Mouse (Mus musculus) lung, adult 2 months (tissue): Measurements from ENCODE around the gene Plekhg3. TPM values are rescaled to one million over a fixed set of nuclear protein-coding genes. Genes with fewer than 3 reads are reported as not detected.

Source experiments
- DNase-seq: peaks from one replicate; pipeline ENCODE4 v3.0.0; 2022
- H3K4me1 ChIP-seq: fragments of 200-500 bp; 2 replicates; pipeline ENCODE4 v1.6.1; 2011; ENCODE audit warnings: low read length; ENCODE audit not compliant: control insufficient read depth, insufficient read depth
- H3K4me3 ChIP-seq: fragments of 200-500 bp; replicated peaks from 2 replicates; pipeline ENCODE3; 2011; ENCODE audit warnings: low read depth, mild to moderate bottlenecking, control low read depth, low read length; ENCODE audit errors: extremely low read depth
- CTCF ChIP-seq: fragments of 200-500 bp; IDR thresholded peaks from 2 replicates; pipeline ENCODE4 v1.5.1; 2011; ENCODE audit warnings: mild to moderate bottlenecking, low read length, control low read depth; ENCODE audit not compliant: insufficient read depth
- POLR2A ChIP-seq: fragments of 200-500 bp; IDR thresholded peaks from 2 replicates; pipeline ENCODE4 v1.6.1; 2011; ENCODE audit warnings: low read depth, mild to moderate bottlenecking, control low read depth, low read length, borderline replicate concordance; ENCODE audit errors: extremely low read depth
- WGBS: fragments of 180-500 bp; shearing (Covaris S2); methylation state at CpG from one replicate; pipeline ENCODE4 v1.1.7; 2018; 5-methylcytosine and 5-hydroxymethylcytosine counted together
- polyA plus RNA-seq: library from polyadenylated mRNA; depleted of rRNA; stranded (reverse); fragments of >200 nt; gene quantifications from 2 replicates; pipeline ENCODE4 v1.2.3, GENCODE M21; 2012

The Plekhg3 gene
- polyA plus RNA-seq, 1 experiment: 20.4 TPM

- WGBS: 67% methylated on average over 9 of the region's 9 CpGs
These were observed 73.1 kb downstream of the Plekhg3 start for GRCm38 (mm10) chr12:76603779-76604178.

GRCm38 (mm10) chr12:76604546-76604945 is 73.9 kb downstream of the Plekhg3 start:
- no peak for DNase-seq
- TF ChIP-seq POLR2A: no peak
- no peak for TF ChIP-seq CTCF
- Histone ChIP-seq H3K4me3 (no peak overlapping the region), H3K4me1 (no peaks in the 10 kb centered on the region)
- 85% methylated on average over 4 of the region's 4 CpGs for WGBS

More at GRCm38 (mm10) chr12:76603779-76604178, 73.1 kb downstream of the Plekhg3 start:
- no peak for DNase-seq
- H3K4me3 ChIP-seq: no peak overlapping the region
- TF ChIP-seq CTCF (no peak), POLR2A (no peak)
- no peaks in the 10 kb centered on the region for H3K4me1 ChIP-seq

- TF ChIP-seq CTCF (no peak), POLR2A (no peak)
- Histone ChIP-seq H3K4me3 (no peak overlapping the region), H3K4me1 (no peaks in the 10 kb centered on the region)
- no peak for DNase-seq
- WGBS: 71% methylated on average over 3 of the region's 3 CpGs
These were observed 75.1 kb downstream of the Plekhg3 start for GRCm38 (mm10) chr12:76605837-76606236.

- Histone ChIP-seq H3K4me1 (no peaks in the 10 kb centered on the region), H3K4me3 (no peak overlapping the region)
- no peak for DNase-seq
- WGBS: 80% methylated on average over 11 of the region's 11 CpGs
- TF ChIP-seq POLR2A: no peak
- no peak for TF ChIP-seq CTCF
These were observed 77.5 kb downstream of the Plekhg3 start for GRCm38 (mm10) chr12:76608241-76608640.

GRCm38 (mm10) chr12:76608997-76609565 is 78.4 kb downstream of the Plekhg3 start:
- Histone ChIP-seq H3K4me1 (no peaks in the 10 kb centered on the region), H3K4me3 (no peak overlapping the region)
- TF ChIP-seq CTCF (no peak), POLR2A (no peak)
- 70% methylated on average over 15 of the region's 15 CpGs for WGBS
- DNase-seq: no peak

- H3K4me3 ChIP-seq: no peak overlapping the region
- 85% methylated on average over 12 of the region's 12 CpGs for WGBS
- no peaks in the 10 kb centered on the region for H3K4me1 ChIP-seq
- TF ChIP-seq POLR2A (no peak), CTCF (no peak)
- no peak for DNase-seq
These were observed 81.9 kb downstream of the Plekhg3 start for GRCm38 (mm10) chr12:76612621-76613020.

GRCm38 (mm10) chr12:76614868-76615579 is 84.3 kb downstream of the Plekhg3 start:
- Histone ChIP-seq H3K4me3 (no peak overlapping the region), H3K4me1 (no peaks in the 10 kb centered on the region)
- TF ChIP-seq CTCF: no peak
- no peak for TF ChIP-seq POLR2A
- no peak for DNase-seq
- 33% methylated on average over 12 of the region's 12 CpGs for WGBS

GRCm38 (mm10) chr12:76615580-76615937 is 84.9 kb downstream of the Plekhg3 start:
- Histone ChIP-seq H3K4me3 (no peak overlapping the region), H3K4me1 (no peaks in the 10 kb centered on the region)
- TF ChIP-seq POLR2A (no peak), CTCF (no peak)
- WGBS: 78% methylated on average over 4 of the region's 4 CpGs
- no peak for DNase-seq

GRCm38 (mm10) chr12:76618175-76618574 is 87.5 kb downstream of the Plekhg3 start:
- TF ChIP-seq POLR2A: no peak
- TF ChIP-seq CTCF: no peak
- 80% methylated on average over 4 of the region's 4 CpGs for WGBS
- DNase-seq: no peak
- H3K4me1 ChIP-seq: no peaks in the 10 kb centered on the region
- H3K4me3 ChIP-seq: no peak overlapping the region

- no peak overlapping the region for H3K4me3 ChIP-seq
- TF ChIP-seq CTCF (no peak), POLR2A (no peak)
- H3K4me1 ChIP-seq: no peaks in the 10 kb centered on the region
- WGBS: 66% methylated on average over 5 of the region's 5 CpGs
- no peak for DNase-seq
These were observed 89.2 kb downstream of the Plekhg3 start for GRCm38 (mm10) chr12:76619847-76620246.
